Mouse (Mus musculus): ENCODE results near the gene Hpca.

GRCm38 (mm10) chr4:129067638-129068415 is 54.0 kb downstream of the Hpca start:
- no peak for TF ChIP-seq POLR2A (IDR thresholded peaks at IDR 0.05; ENCODE audit: extremely low read depth, insufficient read depth, low read length)
- TF ChIP-seq CTCF (IDR thresholded peaks at IDR 0.05; ENCODE audit: low read depth, low read length), result no peak
